Mouse (Mus musculus): ENCODE results near the gene Ddx25.

Gene Ddx25

DNA sequence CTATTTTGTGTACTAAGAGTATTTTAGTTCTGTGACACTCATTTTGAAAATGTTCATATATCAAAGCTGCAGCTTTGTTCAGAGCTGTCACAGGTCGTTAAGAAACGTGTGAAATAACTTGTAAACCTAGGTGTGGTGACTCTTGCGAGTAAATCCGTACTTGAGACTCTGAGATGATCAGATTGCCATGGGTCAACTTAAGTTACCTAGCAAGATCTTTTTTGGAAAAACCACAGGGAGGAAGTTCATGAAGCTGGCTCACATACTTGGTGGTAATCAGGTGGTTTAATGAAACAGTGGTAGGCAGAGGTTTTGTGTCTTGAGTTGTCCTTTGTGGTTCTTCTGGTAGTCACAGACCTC lies 64.6 kb downstream of the Ddx25 start:
- no peak for DNase-seq (ENCODE audit: low read depth, low spot score)

DNA sequence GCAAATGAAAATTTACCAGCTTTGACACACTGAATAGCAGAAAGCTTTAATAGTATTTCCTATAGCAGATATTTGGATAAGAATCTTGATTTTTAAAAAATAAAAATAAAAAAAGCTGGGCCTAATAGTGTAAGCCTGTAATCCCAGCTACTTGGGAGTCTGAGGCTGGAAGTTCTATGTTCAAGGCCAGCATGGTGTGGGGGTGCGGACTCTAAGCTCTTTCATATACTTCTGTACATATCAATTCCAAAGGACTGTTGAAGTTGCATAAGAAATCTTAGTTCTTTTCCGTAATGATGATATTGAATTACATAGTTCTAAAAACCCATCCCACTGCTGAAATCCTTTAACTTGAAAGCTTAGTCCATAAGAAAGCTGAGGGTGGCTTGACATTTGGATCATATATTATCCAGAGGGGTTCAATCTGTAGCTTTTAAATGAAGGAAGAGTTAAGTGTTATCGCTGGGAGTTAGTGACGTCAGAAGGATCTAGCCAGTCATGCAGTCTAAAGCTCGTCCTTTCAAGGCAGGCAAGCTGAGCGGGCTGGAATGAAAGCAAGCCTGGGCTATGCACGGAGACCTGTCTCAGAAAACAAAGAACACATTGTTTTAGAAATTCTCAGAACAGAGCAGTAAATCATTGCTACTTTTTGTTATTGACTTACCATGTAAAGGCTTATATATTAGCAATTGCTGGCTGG lies 65.1 kb downstream of the Ddx25 start:
- DNase-seq (ENCODE audit: low read depth, low spot score) = no peak

DNA sequence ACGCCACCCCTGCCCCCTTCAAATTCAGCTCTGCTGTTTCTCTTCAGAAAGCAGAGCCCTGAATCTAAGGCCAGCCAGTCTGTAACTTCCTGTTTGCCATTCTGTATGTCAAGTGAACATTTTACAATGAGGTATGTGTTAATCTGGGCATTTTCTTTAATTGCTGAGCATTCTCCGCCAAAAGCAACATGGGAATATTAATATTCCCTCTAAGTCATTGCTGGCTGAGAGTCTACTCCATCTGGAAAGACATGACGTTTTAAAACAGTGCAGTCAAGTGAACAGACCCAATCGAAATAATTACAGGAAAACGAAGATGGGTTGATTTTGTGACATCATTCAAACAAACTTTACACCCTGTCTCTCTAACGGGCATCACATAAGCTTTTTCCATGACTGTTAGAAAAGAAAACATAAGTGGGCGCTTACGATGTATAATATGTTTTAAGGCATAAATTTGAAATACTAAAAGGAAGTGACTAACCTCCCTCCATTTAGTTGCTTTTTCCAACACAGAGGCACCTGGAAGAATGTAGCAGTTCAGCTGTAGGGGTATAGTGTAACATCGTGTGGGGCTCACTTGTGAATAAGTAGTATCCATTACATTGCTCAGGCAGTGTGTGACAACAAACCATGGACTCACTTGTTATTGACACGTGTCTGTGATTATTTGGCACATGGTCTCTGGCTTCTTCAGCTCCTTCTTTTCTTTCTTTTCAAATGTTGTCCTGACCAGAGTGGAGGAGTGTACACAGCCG lies 67.0 kb downstream of the Ddx25 start:
- DNase-seq (ENCODE audit: low read depth, low spot score) = no peak

DNA sequence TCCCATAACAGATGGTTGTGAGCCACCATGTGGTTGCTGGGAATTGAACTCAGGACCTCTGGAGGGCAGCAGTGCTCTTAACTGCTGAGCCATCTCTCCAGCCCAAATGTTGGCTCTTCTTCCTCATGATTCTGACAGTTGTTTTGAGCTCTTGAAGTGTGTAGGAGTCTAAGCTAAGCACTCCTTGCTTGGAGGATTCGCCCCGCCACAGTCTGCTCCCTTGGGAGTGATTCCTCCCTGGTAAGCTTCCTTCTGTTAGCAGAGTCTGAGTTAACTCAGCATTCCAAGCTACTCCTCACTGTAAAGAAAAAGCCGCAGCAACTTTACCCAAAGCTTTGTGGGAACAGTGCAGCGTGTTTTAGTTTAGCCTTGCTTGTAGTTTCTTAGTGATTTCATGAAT lies 69.8 kb downstream of the Ddx25 start:
- peak; percentile 85 for DNase-seq (ENCODE audit: low read depth, low spot score)
